12 mouse cellular contexts compared by ENCODE assay signal in the genomic region with DNA sequence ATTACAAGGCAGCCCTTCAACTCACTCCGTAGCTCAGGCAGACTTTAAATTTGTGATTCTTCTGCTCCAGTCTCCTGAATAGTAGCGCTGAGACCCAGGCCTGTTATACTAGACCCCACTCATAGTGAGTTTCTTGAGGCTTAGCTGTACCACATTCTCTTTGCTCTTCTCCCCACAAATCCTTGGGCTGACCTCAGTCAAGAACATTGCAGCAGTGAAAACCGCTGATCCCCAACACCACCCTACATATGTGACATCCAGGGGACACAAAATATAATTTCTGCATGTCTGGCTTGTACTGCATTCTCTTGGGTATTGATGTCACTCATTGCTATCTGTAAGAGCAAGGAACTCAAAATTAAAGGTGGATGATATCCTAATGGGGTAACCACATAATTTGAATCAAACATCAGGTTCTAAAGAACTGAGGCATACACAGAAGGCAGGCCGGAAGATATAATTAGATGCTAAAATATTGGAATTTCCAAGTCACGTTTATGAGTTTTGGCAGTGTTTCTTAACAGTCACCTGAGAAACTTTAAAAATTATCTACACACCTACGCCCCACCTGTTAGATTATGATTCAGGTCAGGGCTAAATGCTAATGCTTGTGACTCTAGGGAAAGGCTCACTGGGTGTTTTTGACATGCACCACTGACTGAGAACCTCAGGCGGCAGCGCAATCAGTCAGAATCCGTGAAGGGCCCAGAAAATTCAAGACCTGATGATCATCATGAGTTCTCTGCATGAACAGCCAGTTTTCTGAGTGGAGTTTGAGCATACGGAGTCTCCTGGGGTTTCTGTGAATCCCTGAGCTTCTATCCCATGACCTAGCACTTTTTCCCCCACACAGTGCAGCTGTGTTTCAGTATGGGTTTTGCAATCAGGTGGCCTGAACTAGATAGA. TPM values are rescaled to one million over a fixed set of nuclear protein-coding genes. Genes with fewer than 3 reads are reported as not detected.
DNase-seq lines count a peak whose midpoint lies in the region; ATAC-seq and TF ChIP-seq lines count a peak whose summit lies in the region.
"Had no signal": no experiment of that assay in that cellular context is flagged by ENCODE, and none has a peak within 500 bp of the region (broad histone marks: within the 10 kb centered on the region; RNA-seq: fewer than 3 reads in every experiment).

No protein-coding gene starts in this region.

- no peak for DNase-seq in heart, postnatal 14 days
- DNase-seq in cerebellum, adult 2 months = no peak
- DNase-seq in ovary, postnatal 10 days (ENCODE audit: low spot score) = no peak
- no peak for DNase-seq in thymus, postnatal 25 days
- DNase-seq: retina, postnatal 1 day had no signal

- ATAC-seq in heart, embryonic 15.5 days (replicated peaks; ENCODE audit: insufficient number of reproducible peaks, insufficient read depth, low FRiP score, low read depth) = no peak
- peak; percentile 49 for ATAC-seq in granulocyte monocyte progenitor cell, adult 5-6 weeks (replicated peaks; ENCODE audit: poor library complexity, severe bottlenecking)
- ATAC-seq in liver, embryonic 16.5 days (ENCODE audit: low read depth) = no peak
- ATAC-seq: forebrain, embryonic 15.5 days had no signal

- H3K9ac ChIP-seq in heart, embryonic 15.5 days = no peak overlapping the region
- no peak overlapping the region for H3K9ac ChIP-seq in liver, embryonic 16.5 days (ENCODE audit: low read depth, low read length)
- H3K9ac ChIP-seq: forebrain, embryonic 15.5 days; stomach, embryonic 15.5 days had no signal

- no peaks in the 10 kb centered on the region for H3K27me3 ChIP-seq in heart, embryonic 15.5 days
- peaks cover 43% of the 10 kb centered on the region for H3K27me3 ChIP-seq in E14TG2a.4 (ENCODE audit: insufficient read depth, low read length)
- H3K27me3 ChIP-seq in liver, embryonic 16.5 days (ENCODE audit: control insufficient read depth, insufficient read depth, low read depth, low read length) = no peaks in the 10 kb centered on the region
- no peaks in the 10 kb centered on the region for H3K27me3 ChIP-seq in cerebellum, adult 2 months (ENCODE audit: control insufficient read depth, insufficient read depth, low read length)
- H3K27me3 ChIP-seq: forebrain, embryonic 15.5 days; stomach, embryonic 15.5 days had no signal

- 0 out of 2 replicates have a peak, but pooled peaks cover 9% of the 10 kb centered on the region for H3K4me1 ChIP-seq in heart, embryonic 15.5 days (replicated peaks)
- H3K4me1 ChIP-seq in E14TG2a.4 (replicated peaks; ENCODE audit: low read depth, low read length) = peaks cover 35% of the 10 kb centered on the region
- H3K4me1 ChIP-seq in liver, embryonic 16.5 days (ENCODE audit: control insufficient read depth, low read depth, low read length) = no peaks in the 10 kb centered on the region
- H3K4me1 ChIP-seq in cerebellum, adult 2 months (ENCODE audit: control insufficient read depth, insufficient read depth, low read length) = no peaks in the 10 kb centered on the region
- H3K4me1 ChIP-seq: forebrain, embryonic 15.5 days; stomach, embryonic 15.5 days had no signal

- intact Hi-C loops in heart, postnatal 14 days (cut with DNase I) = no loop called here

- WGBS in heart, embryonic 15.5 days = 85% methylated on average over 10 of the region's 10 CpGs
- 70% methylated on average over 10 of the region's 10 CpGs for WGBS in liver, embryonic 16.5 days (ENCODE audit: insufficient replicate concordance)
- WGBS in cerebellum, adult 2 months = 90% methylated on average over 10 of the region's 10 CpGs

- TF ChIP-seq CTCF in E14TG2a.4 (conservative IDR thresholded peaks at IDR 0.05; ENCODE audit: low read length) = no peak
- TF ChIP-seq CTCF in cerebellum, adult 2 months (IDR thresholded peaks at IDR 0.05; ENCODE audit: borderline replicate concordance, insufficient read depth, low read depth, low read length) = no peak

- H3K4me3 ChIP-seq in heart, embryonic 15.5 days = no peak overlapping the region
- peak overlapping the region; percentile 49; the same call in 1 of the 2 replicates for H3K4me3 ChIP-seq in E14TG2a.4 (replicated peaks; ENCODE audit: low read length)
- H3K4me3 ChIP-seq in liver, embryonic 16.5 days (ENCODE audit: low read depth, low read length) = no peak overlapping the region
- H3K4me3 ChIP-seq in cerebellum, adult 2 months (replicated peaks; ENCODE audit: insufficient read depth, low read depth, low read length) = no peak overlapping the region
- H3K4me3 ChIP-seq: forebrain, embryonic 15.5 days; stomach, embryonic 15.5 days had no signal

- no peaks in the 10 kb centered on the region for H3K36me3 ChIP-seq in heart, embryonic 15.5 days
- no peaks in the 10 kb centered on the region for H3K36me3 ChIP-seq in E14TG2a.4 (ENCODE audit: insufficient read depth, low read length)
- no peaks in the 10 kb centered on the region for H3K36me3 ChIP-seq in liver, embryonic 16.5 days (ENCODE audit: control insufficient read depth, insufficient read depth)
- H3K36me3 ChIP-seq: forebrain, embryonic 15.5 days; stomach, embryonic 15.5 days had no signal

- TF ChIP-seq POLR2A in cerebellum, adult 2 months (IDR thresholded peaks at IDR 0.05; ENCODE audit: borderline replicate concordance, insufficient read depth, low read length) = no peak

- no peak overlapping the region for H3K4me2 ChIP-seq in heart, embryonic 15.5 days
- no peak overlapping the region for H3K4me2 ChIP-seq in liver, embryonic 16.5 days (ENCODE audit: low read depth, low read length)
- H3K4me2 ChIP-seq: forebrain, embryonic 15.5 days had no signal

- no peaks in the 10 kb centered on the region for H3K9me3 ChIP-seq in heart, embryonic 15.5 days (replicated peaks)
- no peaks in the 10 kb centered on the region for H3K9me3 ChIP-seq in E14TG2a.4 (ENCODE audit: low read length)
- no peaks in the 10 kb centered on the region for H3K9me3 ChIP-seq in liver, embryonic 16.5 days (replicated peaks; ENCODE audit: control insufficient read depth, low read length)
- H3K9me3 ChIP-seq: forebrain, embryonic 15.5 days; stomach, embryonic 15.5 days had no signal

- peak overlapping the region; percentile 8; the same call in 1 of the 2 replicates for H3K27ac ChIP-seq in heart, embryonic 15.5 days
- H3K27ac ChIP-seq in liver, embryonic 16.5 days (ENCODE audit: low read length) = peak overlapping the region; percentile 60
- no peak overlapping the region for H3K27ac ChIP-seq in cerebellum, adult 2 months (ENCODE audit: insufficient read depth, low read length)
- H3K27ac ChIP-seq: forebrain, embryonic 15.5 days; stomach, embryonic 15.5 days had no signal

RNA-seq across cellular contexts. Expression of gene Plau, which starts 8.5 kb away (rescaled TPM):
- 1.4 and 1.9 TPM in 2 replicates for polyA plus RNA-seq in heart, embryonic 15.5 days (2015; fragmentation: Nextera tagmentation; extraction: Ambion mirVana)
- 1 to 10 TPM; 5.7 to 6.1 TPM for total RNA-seq in heart, postnatal 14 days (2021)
- 2.9 and 4.2 TPM in 2 replicates for total RNA-seq in granulocyte monocyte progenitor cell, adult 5-6 weeks (2014; fragmentation: Nextera tagmentation)
- total RNA-seq in granulocyte monocyte progenitor cell, adult 5-6 weeks (2017) = 7.5 and 9.1 TPM in 2 replicates
- polyA plus RNA-seq in liver, embryonic 16.5 days (2015; fragmentation: Nextera tagmentation; extraction: Ambion mirVana) = 0.91 and 1.2 TPM in 2 replicates
- polyA plus RNA-seq in cerebellum, adult 2 months (2012; rRNA removed) = 0.90 and 1.1 TPM in 2 replicates
- polyA plus RNA-seq: CD4-positive, CD25-positive, alpha-beta regulatory T cell, adult 4 months had no signal

RNA-seq across cellular contexts. Expression of gene Camk2g, which starts 51.0 kb away (rescaled TPM):
- polyA plus RNA-seq in heart, embryonic 15.5 days (2015; fragmentation: Nextera tagmentation; extraction: Ambion mirVana) = 75.7 and 76.8 TPM in 2 replicates
- total RNA-seq in heart, postnatal 14 days (2021) = 10 to 100 TPM; 40.8 to 42.3 TPM
- 28.0 and 35.2 TPM in 2 replicates for total RNA-seq in granulocyte monocyte progenitor cell, adult 5-6 weeks (2014; fragmentation: Nextera tagmentation)
- 50.3 and 65.9 TPM in 2 replicates for total RNA-seq in granulocyte monocyte progenitor cell, adult 5-6 weeks (2017)
- polyA plus RNA-seq in liver, embryonic 16.5 days (2015; fragmentation: Nextera tagmentation; extraction: Ambion mirVana) = 4.1 and 5.2 TPM in 2 replicates
- 217 and 222 TPM in 2 replicates for polyA plus RNA-seq in cerebellum, adult 2 months (2012; rRNA removed)

Comparison
In these comparisons a context has a peak if more than half of its experiments do, and no peak if none do; other contexts are left out.
1. RNA of gene Camk2g, which starts 51.0 kb away (polyA plus RNA-seq): 217 to 222 TPM in cerebellum, adult 2 months and 75.7 to 76.8 TPM in heart, embryonic 15.5 days; 4.1 to 5.2 TPM in liver, embryonic 16.5 days; every median in the first group is over 10 times any median in the second.